ENCODE assay signal across 19 mouse cellular contexts in genomic region chr17:69119183-69119582, GRCm38 (mm10). TPM values are rescaled to one million over a fixed set of nuclear protein-coding genes. Genes with fewer than 3 reads are reported as not detected.
DNase-seq lines count a peak whose midpoint lies in the region; ATAC-seq lines count a peak whose summit lies in the region.
"Had no signal": no experiment of that assay in that cellular context is flagged by ENCODE, and none has a peak within 500 bp of the region (broad histone marks: within the 10 kb centered on the region; RNA-seq: fewer than 3 reads in every experiment).

No protein-coding gene starts in this region.

- no peak overlapping the region for H3K4me2 ChIP-seq in forebrain, embryonic 14.5 days (ENCODE audit: low read length)
- no peak overlapping the region for H3K4me2 ChIP-seq in forebrain, embryonic 16.5 days (ENCODE audit: low read length)
- H3K4me2 ChIP-seq: embryonic facial prominence, embryonic 12.5 days; heart, embryonic 11.5 days; hindbrain, embryonic 14.5 days; intestine, embryonic 15.5 days had no signal

- H3K4me3 ChIP-seq in forebrain, embryonic 14.5 days (ENCODE audit: low read depth, low read length), result no peak overlapping the region
- no peak overlapping the region for H3K4me3 ChIP-seq in forebrain, embryonic 16.5 days (replicated peaks; ENCODE audit: low read length)
- H3K4me3 ChIP-seq: embryonic facial prominence, embryonic 12.5 days; heart, adult 2 months; hindbrain, embryonic 10.5 days; intestine, embryonic 15.5 days had no signal

- peak; percentile 10 to 40 for DNase-seq in adrenal gland, adult (ENCODE audit: inconsistent age in 2 of 2, low spot score in 1 of 2)
- DNase-seq in adrenal gland, postnatal 4 days (ENCODE audit: low spot score in 2 of 2), result no peak
- peak; percentile 50 for DNase-seq in forebrain, embryonic 14.5 days (ENCODE audit: low spot score)
- peak; percentile 39 for DNase-seq in 3134 (ENCODE audit: extremely low read depth, insufficient read length, low spot score)
- peak; percentile 10 to 26 for DNase-seq in adrenal gland, postnatal 36 days
- no peak for DNase-seq in urinary bladder, postnatal 14 days (ENCODE audit: low spot score)
- DNase-seq: cerebellum, adult 11-12 months; cerebellum, adult 9-10 months; cerebellum, postnatal 25 days; forebrain, postnatal 0 days; heart, adult 2 months; kidney, adult 18-20 months had no signal

- no peaks in the 10 kb centered on the region for H3K27me3 ChIP-seq in forebrain, embryonic 14.5 days (replicated peaks; ENCODE audit: control insufficient read depth, insufficient read depth, low read length)
- no peaks in the 10 kb centered on the region for H3K27me3 ChIP-seq in forebrain, embryonic 16.5 days (replicated peaks; ENCODE audit: control insufficient read depth, insufficient read depth, low read length)
- H3K27me3 ChIP-seq: CH12.LX; embryonic facial prominence, embryonic 12.5 days; intestine, embryonic 15.5 days had no signal

- H3K9ac ChIP-seq in forebrain, embryonic 14.5 days (ENCODE audit: low read length), result no peak overlapping the region
- H3K9ac ChIP-seq in forebrain, embryonic 16.5 days (replicated peaks; ENCODE audit: low read depth, low read length), result no peak overlapping the region
- H3K9ac ChIP-seq: embryonic facial prominence, embryonic 12.5 days; forebrain, postnatal 0 days; hindbrain, embryonic 14.5 days; intestine, embryonic 15.5 days had no signal

- no peak for ATAC-seq in forebrain, embryonic 14.5 days
- no peak for ATAC-seq in forebrain, embryonic 16.5 days
- ATAC-seq: forebrain, postnatal 0 days; intestine, embryonic 15.5 days had no signal

- H3K36me3 ChIP-seq in forebrain, embryonic 14.5 days (ENCODE audit: control insufficient read depth, insufficient read depth, low read length), result no peaks in the 10 kb centered on the region
- H3K36me3 ChIP-seq in forebrain, embryonic 16.5 days (ENCODE audit: control insufficient read depth, insufficient read depth), result no peaks in the 10 kb centered on the region
- H3K36me3 ChIP-seq: embryonic facial prominence, embryonic 12.5 days; hindbrain, embryonic 10.5 days; intestine, embryonic 15.5 days had no signal

- H3K9me3 ChIP-seq in forebrain, embryonic 14.5 days (replicated peaks; ENCODE audit: control insufficient read depth, low read length), result no peaks in the 10 kb centered on the region
- no peaks in the 10 kb centered on the region for H3K9me3 ChIP-seq in forebrain, embryonic 16.5 days (ENCODE audit: control insufficient read depth, low read length)
- H3K9me3 ChIP-seq: embryonic facial prominence, embryonic 12.5 days; hindbrain, embryonic 10.5 days; intestine, embryonic 15.5 days had no signal

- no peak overlapping the region for H3K27ac ChIP-seq in forebrain, embryonic 14.5 days (ENCODE audit: low read depth, low read length)
- H3K27ac ChIP-seq in forebrain, embryonic 16.5 days (ENCODE audit: low read length), result no peak overlapping the region
- H3K27ac ChIP-seq: embryonic facial prominence, embryonic 12.5 days; heart, adult 2 months; hindbrain, embryonic 10.5 days; hindbrain, embryonic 14.5 days; intestine, embryonic 15.5 days had no signal

- peaks cover 12% of the 10 kb centered on the region for H3K4me1 ChIP-seq in forebrain, embryonic 14.5 days (ENCODE audit: control insufficient read depth, insufficient read depth, low read length)
- peaks cover 19% of the 10 kb centered on the region for H3K4me1 ChIP-seq in forebrain, embryonic 16.5 days (replicated peaks; ENCODE audit: control insufficient read depth, insufficient read depth, low read length)

- WGBS in forebrain, embryonic 14.5 days, result 71% methylated on average over 8 of the region's 8 CpGs
- WGBS in forebrain, embryonic 16.5 days, result 68% methylated on average over 8 of the region's 8 CpGs

RNA-seq across cellular contexts. Expression of gene Epb41l3, which starts 43.7 kb away (rescaled TPM):
- 10 to 100 TPM; 47.8 to 58.3 TPM for total RNA-seq in adrenal gland, postnatal 4 days (2021)
- polyA plus RNA-seq in forebrain, embryonic 14.5 days (2014; fragmentation: Nextera tagmentation; extraction: Ambion mirVana), result 53.8 and 66.7 TPM in 2 replicates
- 82.8 and 84.2 TPM in 2 replicates for polyA plus RNA-seq in forebrain, embryonic 16.5 days (2015; fragmentation: Nextera tagmentation; extraction: Ambion mirVana)
- total RNA-seq in adrenal gland, postnatal 36 days (2021), result 10 to 100 TPM in 1 of 2 experiments, 1 to 10 TPM in 1; 9.6 to 11.9 TPM
- total RNA-seq: CH12.LX had no signal

Comparison
In these comparisons a context has a peak if more than half of its experiments do, and no peak if none do; other contexts are left out.
1. DNase-seq: peak in adrenal gland, adult (2 of 2), forebrain, embryonic 14.5 days (single experiment), 3134 (single experiment) and adrenal gland, postnatal 36 days (2 of 2); none in adrenal gland, postnatal 4 days (0 of 2) and urinary bladder, postnatal 14 days (single experiment).